Mouse (Mus musculus): Measurements from ENCODE around the gene Hap1. TPM values are rescaled to one million over a fixed set of nuclear protein-coding genes. Genes with fewer than 3 reads are reported as not detected.

Gene Hap1
- total and polyA plus RNA-seq, 2 experiments from 2014 or later: 237 to 518 TPM

- no peak overlapping the region for H3K27ac ChIP-seq (ENCODE audit: low read depth, low read length)
- DNase-seq: no peak
- no peaks in the 10 kb centered on the region for H3K27me3 ChIP-seq (ENCODE audit: insufficient read depth, low read length)
- H3K4me2 ChIP-seq (ENCODE audit: low read depth): no peak overlapping the region
- H3K36me3 ChIP-seq (ENCODE audit: insufficient read depth): peaks cover 80% of the 10 kb centered on the region
- no peak for ATAC-seq
- WGBS: 96% methylated on average over 4 of the region's 4 CpGs
- no peak for TF ChIP-seq CTCF (IDR thresholded peaks at IDR 0.05; ENCODE audit: low read depth)
- H3K4me3 ChIP-seq (ENCODE audit: low read depth, low read length): no peak overlapping the region
- H3K9me3 ChIP-seq (ENCODE audit: low read length): no peaks in the 10 kb centered on the region
- H3K4me1 ChIP-seq (ENCODE audit: insufficient read depth): no peaks in the 10 kb centered on the region
- H3K9ac ChIP-seq: no peak overlapping the region
Measured at GRCm38 (mm10) chr11:100379311-100379710, 23.4 kb upstream of the Hap1 start.

DNA sequence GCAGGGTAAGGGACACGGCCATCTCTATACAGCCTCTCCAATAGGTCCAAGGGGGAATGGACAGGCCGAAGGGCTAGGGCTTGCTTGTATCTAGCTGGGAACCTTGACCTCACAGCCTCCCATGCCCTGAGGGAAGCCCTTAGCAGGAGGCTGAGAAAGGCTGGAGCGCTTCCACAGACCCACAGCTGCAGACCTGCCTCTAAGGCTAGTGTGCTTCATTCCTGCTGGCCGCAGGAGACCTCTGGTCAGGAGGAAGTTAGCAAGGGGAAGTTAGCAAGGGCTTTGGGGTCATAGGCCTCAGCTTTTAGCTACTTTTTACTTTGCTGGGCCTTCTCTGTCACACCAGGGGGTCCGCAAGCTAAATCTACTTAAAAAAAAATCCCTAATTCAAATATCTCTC lies 22.5 kb upstream of the Hap1 start:
- no peak overlapping the region for H3K4me3 ChIP-seq (ENCODE audit: low read depth, low read length)
- H3K36me3 ChIP-seq (ENCODE audit: insufficient read depth): peaks cover 82% of the 10 kb centered on the region
- no peaks in the 10 kb centered on the region for H3K4me1 ChIP-seq (ENCODE audit: insufficient read depth)
- H3K9me3 ChIP-seq (ENCODE audit: low read length): no peaks in the 10 kb centered on the region
- 88% methylated on average over 5 of the region's 5 CpGs for whole genome bisulfite sequencing
- TF ChIP-seq CTCF (IDR thresholded peaks at IDR 0.05; ENCODE audit: low read depth): no peak
- H3K27ac ChIP-seq (ENCODE audit: low read depth, low read length): no peak overlapping the region
- H3K9ac ChIP-seq: no peak overlapping the region
- no peaks in the 10 kb centered on the region for H3K27me3 ChIP-seq (ENCODE audit: insufficient read depth, low read length)
- no peak overlapping the region for H3K4me2 ChIP-seq (ENCODE audit: low read depth)
- ATAC-seq (no peak), DNase-seq (no peak)

DNA sequence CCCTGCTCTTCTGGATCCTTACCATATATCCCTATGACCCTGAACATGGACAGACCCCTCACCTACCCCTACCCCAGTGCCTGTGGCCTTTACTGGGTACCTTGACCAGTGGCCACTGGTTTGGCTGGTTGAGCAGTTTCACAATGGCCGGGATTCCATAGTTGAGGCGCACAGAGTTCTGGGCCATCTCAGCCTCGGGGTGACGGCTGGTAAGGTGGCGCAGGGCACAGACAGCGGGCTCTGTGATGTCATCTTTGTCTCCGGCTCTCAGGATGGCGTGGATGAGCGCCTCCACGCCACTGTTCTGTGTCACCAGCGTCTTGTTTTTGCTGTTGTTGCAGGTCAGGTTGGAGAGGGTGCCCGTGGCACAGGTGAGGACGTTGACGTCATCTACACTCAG lies 22.1 kb upstream of the Hap1 start:
- TF ChIP-seq CTCF (IDR thresholded peaks at IDR 0.05; ENCODE audit: low read depth): no peak
- 95% methylated on average over 14 of the region's 14 CpGs for WGBS
- ATAC-seq (no peak), DNase-seq (no peak)
- no peak overlapping the region for H3K4me2 ChIP-seq (ENCODE audit: low read depth)
- no peak overlapping the region for H3K27ac ChIP-seq (ENCODE audit: low read depth, low read length)
- no peak overlapping the region for H3K9ac ChIP-seq
- H3K36me3 ChIP-seq (ENCODE audit: insufficient read depth): peaks cover 82% of the 10 kb centered on the region
- no peak overlapping the region for H3K4me3 ChIP-seq (ENCODE audit: low read depth, low read length)
- no peaks in the 10 kb centered on the region for H3K27me3 ChIP-seq (ENCODE audit: insufficient read depth, low read length)
- H3K4me1 ChIP-seq (ENCODE audit: insufficient read depth): no peaks in the 10 kb centered on the region
- no peaks in the 10 kb centered on the region for H3K9me3 ChIP-seq (ENCODE audit: low read length)

DNA sequence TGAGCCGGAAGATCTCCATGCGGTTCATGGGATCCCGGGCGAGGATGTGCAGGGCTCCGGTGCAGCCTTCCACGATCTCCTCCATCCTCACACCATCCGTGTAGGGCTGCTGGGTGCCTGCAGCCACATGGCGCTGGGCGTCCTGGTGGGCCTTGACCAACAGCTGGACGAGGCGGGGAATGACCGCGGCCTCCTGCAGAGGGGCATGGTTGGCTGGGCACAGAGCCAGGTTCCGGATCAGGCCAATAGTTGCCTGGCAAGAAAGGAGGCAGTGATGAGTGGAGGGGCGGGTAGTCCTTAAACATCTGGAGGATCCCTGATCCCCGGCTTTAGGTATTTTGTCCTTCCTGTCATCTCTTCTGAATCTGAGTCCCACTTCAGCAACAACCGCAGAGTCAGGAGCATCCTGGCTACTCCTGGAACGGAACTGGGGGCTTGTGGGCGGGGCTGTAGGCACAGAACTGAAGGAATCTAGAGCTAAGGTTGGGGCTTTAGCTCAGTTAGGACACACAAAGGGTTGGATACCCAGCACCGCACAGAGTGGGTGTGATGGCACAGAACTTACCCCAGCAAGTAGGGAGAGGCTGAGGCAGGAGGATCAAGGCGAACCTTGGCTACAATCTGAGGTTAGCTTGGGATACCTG lies 20.9 kb upstream of the Hap1 start:
- no peak overlapping the region for H3K9ac ChIP-seq
- H3K9me3 ChIP-seq (ENCODE audit: low read length): no peaks in the 10 kb centered on the region
- H3K36me3 ChIP-seq (ENCODE audit: insufficient read depth): peaks cover 81% of the 10 kb centered on the region
- ATAC-seq (no peak), DNase-seq (no peak)
- no peak overlapping the region for H3K27ac ChIP-seq (ENCODE audit: low read depth, low read length)
- WGBS: 91% methylated on average over 21 of the region's 21 CpGs
- no peak overlapping the region for H3K4me2 ChIP-seq (ENCODE audit: low read depth)
- H3K4me1 ChIP-seq (ENCODE audit: insufficient read depth): no peaks in the 10 kb centered on the region
- H3K27me3 ChIP-seq (ENCODE audit: insufficient read depth, low read length): no peaks in the 10 kb centered on the region
- TF ChIP-seq CTCF (IDR thresholded peaks at IDR 0.05; ENCODE audit: low read depth): no peak
- H3K4me3 ChIP-seq (ENCODE audit: low read depth, low read length): no peak overlapping the region

DNA sequence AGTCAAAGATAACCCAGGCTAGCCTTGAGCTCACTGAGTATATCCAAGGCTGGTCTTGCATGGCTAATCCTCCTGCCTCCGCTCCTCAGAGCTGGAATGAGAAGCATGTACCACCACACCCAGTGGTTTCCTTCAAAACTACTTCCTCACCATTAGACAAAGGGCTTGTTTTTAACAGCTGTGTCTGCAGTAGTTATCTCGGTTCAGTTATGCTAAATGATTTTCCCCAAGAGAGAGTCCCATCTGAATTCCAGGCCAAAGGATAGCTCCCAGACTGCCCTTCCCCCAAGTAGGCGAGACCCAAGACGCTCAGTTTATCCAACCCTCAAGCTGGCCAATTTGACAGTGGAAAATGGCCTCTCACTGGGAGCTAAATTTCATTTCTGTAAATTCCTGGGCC lies 20.1 kb upstream of the Hap1 start:
- no peak overlapping the region for H3K27ac ChIP-seq (ENCODE audit: low read depth, low read length)
- peaks cover 75% of the 10 kb centered on the region for H3K36me3 ChIP-seq (ENCODE audit: insufficient read depth)
- no peaks in the 10 kb centered on the region for H3K4me1 ChIP-seq (ENCODE audit: insufficient read depth)
- WGBS: 84% methylated on average over 4 of the region's 4 CpGs
- H3K9ac ChIP-seq: no peak overlapping the region
- ATAC-seq (no peak), DNase-seq (no peak)
- no peak overlapping the region for H3K4me2 ChIP-seq (ENCODE audit: low read depth)
- no peak for TF ChIP-seq CTCF (IDR thresholded peaks at IDR 0.05; ENCODE audit: low read depth)
- no peaks in the 10 kb centered on the region for H3K9me3 ChIP-seq (ENCODE audit: low read length)
- H3K4me3 ChIP-seq (ENCODE audit: low read depth, low read length): no peak overlapping the region
- no peaks in the 10 kb centered on the region for H3K27me3 ChIP-seq (ENCODE audit: insufficient read depth, low read length)

- no peak overlapping the region for H3K9ac ChIP-seq
- no peaks in the 10 kb centered on the region for H3K4me1 ChIP-seq (ENCODE audit: insufficient read depth)
- H3K27me3 ChIP-seq (ENCODE audit: insufficient read depth, low read length): no peaks in the 10 kb centered on the region
- 89% methylated on average over 9 of the region's 9 CpGs for WGBS
- no peaks in the 10 kb centered on the region for H3K9me3 ChIP-seq (ENCODE audit: low read length)
- ATAC-seq (no peak), DNase-seq (no peak)
- H3K4me3 ChIP-seq (ENCODE audit: low read depth, low read length): no peak overlapping the region
- H3K36me3 ChIP-seq (ENCODE audit: insufficient read depth): peaks cover 71% of the 10 kb centered on the region
- no peak overlapping the region for H3K27ac ChIP-seq (ENCODE audit: low read depth, low read length)
- no peak for TF ChIP-seq CTCF (IDR thresholded peaks at IDR 0.05; ENCODE audit: low read depth)
- H3K4me2 ChIP-seq (ENCODE audit: low read depth): no peak overlapping the region
Measured at GRCm38 (mm10) chr11:100375127-100375526, 19.2 kb upstream of the Hap1 start.

DNA sequence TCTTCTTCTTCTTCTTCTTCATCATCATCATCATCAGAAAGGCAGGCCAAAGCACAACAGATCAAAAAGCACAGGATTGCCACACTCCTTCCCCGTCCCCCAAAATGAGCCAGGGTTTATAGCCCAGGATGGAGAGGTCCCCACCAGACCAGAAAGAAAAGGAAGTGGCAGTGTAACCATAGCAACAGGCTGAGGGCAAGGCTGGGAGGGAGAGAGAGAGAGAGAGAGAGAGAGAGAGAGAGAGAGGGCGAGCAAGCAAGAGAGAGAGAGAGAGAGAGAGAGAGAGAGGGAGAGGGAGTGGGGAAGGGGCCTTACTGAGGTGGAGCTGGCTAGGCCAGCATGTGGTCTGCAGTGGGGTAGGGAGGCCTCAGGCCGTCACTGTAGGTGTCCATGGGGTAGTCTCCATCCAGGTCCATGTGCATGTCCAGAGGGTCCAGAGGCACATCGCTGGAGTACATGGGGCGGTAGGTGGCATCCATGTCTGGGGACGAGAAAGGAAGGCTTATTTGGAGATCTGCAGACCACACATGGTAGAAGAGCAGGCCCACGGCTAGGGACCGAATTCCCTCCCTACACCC lies 16.1 kb upstream of the Hap1 start:
- no peak for TF ChIP-seq CTCF (IDR thresholded peaks at IDR 0.05; ENCODE audit: low read depth)
- Histone ChIP-seq H3K36me3 (ENCODE audit: insufficient read depth) (peaks cover 49% of the 10 kb centered on the region), H3K9ac (no peak overlapping the region), H3K9me3 (ENCODE audit: low read length) (no peaks in the 10 kb centered on the region), H3K4me3 (ENCODE audit: low read depth, low read length) (no peak overlapping the region), H3K27ac (ENCODE audit: low read depth, low read length) (no peak overlapping the region), H3K27me3 (ENCODE audit: insufficient read depth, low read length) (no peaks in the 10 kb centered on the region), H3K4me2 (ENCODE audit: low read depth) (no peak overlapping the region), H3K4me1 (ENCODE audit: insufficient read depth) (no peaks in the 10 kb centered on the region)
- WGBS: 68% methylated on average over 7 of the region's 8 CpGs
- DNase-seq (no peak), ATAC-seq (no peak; the same call in 1 of the 2 replicates)
